Mouse (Mus musculus): ENCODE measurements around the gene Osbpl9.

- TF ChIP-seq POLR2A (IDR thresholded peaks at IDR 0.05; ENCODE audit: insufficient read length, low read depth) (no peak), MAX (IDR thresholded peaks at IDR 0.05; ENCODE audit: low read depth) (no peak), SRF (IDR thresholded peaks at IDR 0.05; ENCODE audit: control insufficient read depth, insufficient read length, low read depth) (no peak), POLR2AphosphoS2 (IDR thresholded peaks at IDR 0.05; ENCODE audit: insufficient read length, low read depth) (no peak), USF1 (IDR thresholded peaks at IDR 0.05; ENCODE audit: low read depth) (no peak)
Observed at GRCm38 (mm10) chr4:109234806-109235350, 32.8 kb upstream of the Osbpl9 start.
